Mouse (Mus musculus) heart, postnatal 0 days (tissue): ENCODE results near the gene S100a4. TPM values are rescaled to one million over a fixed set of nuclear protein-coding genes. Genes with fewer than 3 reads are reported as not detected.

Source experiments
- ATAC-seq: fragments of 200-750 bp; cut with Nextera tagmentation; 2 replicates; pipeline ENCODE4 v1.8.0; 2017; ENCODE audit warnings: low read depth, moderate number of reproducible peaks, moderate library complexity; ENCODE audit not compliant: insufficient read depth
- DNase-seq: peaks from one replicate; pipeline ENCODE4 v3.0.0-alpha.2; 2016; ENCODE audit warnings: low spot score
- H3K27ac ChIP-seq: fragments of 300-500 bp; sonication (generic); 2 replicates; pipeline ENCODE4 v1.5.1; 2014; ENCODE audit warnings: low read depth, mild to moderate bottlenecking
- H3K27me3 ChIP-seq: fragments of 300-500 bp; sonication (generic); 2 replicates; pipeline ENCODE4 v1.6.1; 2014; ENCODE audit warnings: low read length, mixed read lengths; ENCODE audit not compliant: control insufficient read depth, insufficient read depth
- H3K36me3 ChIP-seq: fragments of 300-500 bp; sonication (generic); replicated peaks from 2 replicates; pipeline ENCODE4 v1.6.1; 2014; ENCODE audit warnings: low read length, mixed read lengths; ENCODE audit not compliant: control insufficient read depth, insufficient read depth
- H3K4me1 ChIP-seq: fragments of 300-500 bp; sonication (generic); 2 replicates; pipeline ENCODE4 v1.6.1; 2014; ENCODE audit warnings: antibody characterized with exemption; ENCODE audit not compliant: control insufficient read depth, insufficient read depth
- H3K4me2 ChIP-seq: fragments of 300-500 bp; sonication (generic); 2 replicates; pipeline ENCODE4 v1.6.1; 2014; ENCODE audit warnings: low read depth, mild to moderate bottlenecking, low read length, moderate library complexity
- H3K4me3 ChIP-seq: fragments of 300-500 bp; sonication (generic); 2 replicates; pipeline ENCODE4 v1.5.1; 2014; ENCODE audit warnings: low read depth, low read length
- H3K9ac ChIP-seq: fragments of 300-500 bp; sonication (generic); replicated peaks from 2 replicates; pipeline ENCODE4 v1.6.1; 2014; ENCODE audit warnings: low read depth, low read length, mixed read lengths
- H3K9me3 ChIP-seq: fragments of 300-500 bp; sonication (generic); replicated peaks from 2 replicates; pipeline ENCODE4 v1.6.1; 2016; ENCODE audit warnings: low read length; ENCODE audit not compliant: control insufficient read depth
- CTCF ChIP-seq: IDR thresholded peaks from 2 replicates; pipeline ENCODE4 v1.5.1; 2016; ENCODE audit warnings: antibody characterized with exemption, control low read depth, low read depth
- EP300 ChIP-seq: IDR thresholded peaks from 2 replicates; pipeline ENCODE4 v1.6.1; 2016; ENCODE audit warnings: antibody characterized with exemption, low read depth
- WGBS: fragments of 180-500 bp; shearing (Covaris S2); extraction: QIAGEN DNeasy Blood & Tissue Kit; methylation state at CpG from one replicate; pipeline ENCODE4 v1.1.7; 2014; 5-methylcytosine and 5-hydroxymethylcytosine counted together
- polyA plus RNA-seq: library from polyadenylated mRNA; unstranded; fragments of >200 nt; fragmentation: Nextera tagmentation; extraction: Ambion mirVana; gene quantifications from 2 replicates; pipeline ENCODE4 v1.2.1, GENCODE M21; 2015
- total RNA-seq: library from RNA; depleted of rRNA; stranded (reverse); fragments of >200 nt; gene quantifications from 2 replicates; pipeline ENCODE4 v1.2.3, GENCODE M21; 2014; ENCODE audit warnings: low replicate concordance

S100a4 gene
- total and polyA plus RNA-seq, 2 experiments from 2014 or later: 1.3 to 4.8 TPM

- Histone ChIP-seq H3K4me1 (peaks cover 13% of the 10 kb centered on the region; the same call in 1 of the 2 replicates), H3K4me3 (no peak overlapping the region), H3K36me3 (no peaks in the 10 kb centered on the region), H3K27me3 (no peaks in the 10 kb centered on the region), H3K4me2 (no peak overlapping the region), H3K27ac (no peak overlapping the region), H3K9me3 (no peaks in the 10 kb centered on the region), H3K9ac (no peak overlapping the region)
- WGBS: 72% methylated on average over 3 of the region's 3 CpGs
- ATAC-seq: no peak
- TF ChIP-seq CTCF (no peak), EP300 (no peak)
- no peak for DNase-seq
Measured at GRCm38 (mm10) chr3:90611494-90611893, 7.9 kb downstream of the S100a4 start.

- ATAC-seq (no peak), DNase-seq (no peak)
- Histone ChIP-seq H3K27ac (no peak overlapping the region), H3K4me1 (peaks cover 13% of the 10 kb centered on the region; the same call in 1 of the 2 replicates), H3K9me3 (no peaks in the 10 kb centered on the region), H3K27me3 (no peaks in the 10 kb centered on the region), H3K4me3 (no peak overlapping the region), H3K9ac (no peak overlapping the region), H3K4me2 (no peak overlapping the region), H3K36me3 (no peaks in the 10 kb centered on the region)
- TF ChIP-seq EP300 (no peak), CTCF (no peak)
- 63% methylated on average over 4 of the region's 4 CpGs for WGBS
Measured at GRCm38 (mm10) chr3:90612061-90612460, 8.5 kb downstream of the S100a4 start.

GRCm38 (mm10) chr3:90612728-90613291 is 9.2 kb downstream of the S100a4 start, which contains the start of gene S100a6:
TSS of gene S100a6 (plus strand) at chr3:90612882.
- H3K27me3 ChIP-seq: no peaks in the 10 kb centered on the region
- H3K4me3 ChIP-seq: peak within 1 kb of the TSS; percentile 40
- no peaks in the 10 kb centered on the region for H3K9me3 ChIP-seq
- H3K4me2 ChIP-seq: peak within 1 kb of the TSS; percentile 62
- no peaks in the 10 kb centered on the region for H3K36me3 ChIP-seq
- no peak within 1 kb of the TSS; the same call in 1 of the 2 replicates for H3K27ac ChIP-seq
- DNase-seq: peak; percentile 69
- H3K9ac ChIP-seq: peak within 1 kb of the TSS; percentile 39; the same call in 1 of the 2 replicates
- 2% methylated on average over 23 of the region's 23 CpGs for WGBS
- no peak for TF ChIP-seq EP300
- TF ChIP-seq CTCF: peak; percentile 74
- H3K4me1 ChIP-seq: peaks cover 13% of the 10 kb centered on the region; the same call in 1 of the 2 replicates
- ATAC-seq: peak; percentile 60

- TF ChIP-seq EP300 (no peak), CTCF (no peak)
- Histone ChIP-seq H3K27me3 (no peaks in the 10 kb centered on the region), H3K36me3 (no peaks in the 10 kb centered on the region), H3K9ac (0 out of 2 replicates have a peak overlapping the region, but pooled peaks have one; percentile 39), H3K4me2 (peak overlapping the region; percentile 62), H3K4me3 (peak overlapping the region; percentile 40), H3K4me1 (peaks cover 13% of the 10 kb centered on the region; the same call in 1 of the 2 replicates), H3K9me3 (no peaks in the 10 kb centered on the region), H3K27ac (no peak overlapping the region; the same call in 1 of the 2 replicates)
- DNase-seq (no peak), ATAC-seq (no peak)
- WGBS: 64% methylated on average over 7 of the region's 7 CpGs
Measured at GRCm38 (mm10) chr3:90613461-90614147, 10.0 kb downstream of the S100a4 start.

GRCm38 (mm10) chr3:90614148-90614530 is 10.6 kb downstream of the S100a4 start:
- ATAC-seq: no peak
- Histone ChIP-seq H3K4me2 (peak overlapping the region; percentile 62), H3K27ac (no peak overlapping the region), H3K9me3 (no peaks in the 10 kb centered on the region), H3K9ac (no peak overlapping the region), H3K36me3 (no peaks in the 10 kb centered on the region), H3K4me1 (peaks cover 13% of the 10 kb centered on the region; the same call in 1 of the 2 replicates), H3K27me3 (no peaks in the 10 kb centered on the region), H3K4me3 (peak overlapping the region; percentile 40; the same call in 1 of the 2 replicates)
- TF ChIP-seq CTCF: no peak
- no peak for TF ChIP-seq EP300
- DNase-seq: no peak
- 78% methylated on average over 6 of the region's 6 CpGs for WGBS
